Comparison of ENCODE assay signal across 23 mouse cellular contexts in genomic region chr10:29824939-29825658, GRCm38 (mm10).
DNase-seq lines count a peak whose midpoint lies in the region; ATAC-seq and TF ChIP-seq lines count a peak whose summit lies in the region.
"Had no signal": no experiment of that assay in that cellular context is flagged by ENCODE, and none has a peak within 500 bp of the region (broad histone marks: within the 10 kb centered on the region; RNA-seq: fewer than 3 reads in every experiment).

No protein-coding gene starts in this region.

- TF ChIP-seq CTCF in left cerebral cortex, adult 2 months (IDR thresholded peaks at IDR 0.05): no peak

- no peaks in the 10 kb centered on the region for H3K9me3 ChIP-seq in embryonic facial prominence, embryonic 13.5 days
- H3K9me3 ChIP-seq in embryonic facial prominence, embryonic 10.5 days: no peaks in the 10 kb centered on the region
- no peaks in the 10 kb centered on the region for H3K9me3 ChIP-seq in neural tube, embryonic 15.5 days (replicated peaks)
- H3K9me3 ChIP-seq in midbrain, embryonic 11.5 days (ENCODE audit: control insufficient read depth, low read length): no peaks in the 10 kb centered on the region
- H3K9me3 ChIP-seq: heart, embryonic 15.5 days; midbrain, embryonic 15.5 days; stomach, embryonic 15.5 days had no signal

- WGBS in embryonic facial prominence, embryonic 13.5 days: 58% methylated on average over 5 of the region's 5 CpGs
- 81% methylated on average over 5 of the region's 5 CpGs for WGBS in embryonic facial prominence, embryonic 10.5 days
- 64% methylated on average over 5 of the region's 5 CpGs for whole genome bisulfite sequencing in neural tube, embryonic 15.5 days
- WGBS in midbrain, embryonic 11.5 days: 97% methylated on average over 5 of the region's 5 CpGs

- DNase-seq in embryonic facial prominence, embryonic 10.5 days (ENCODE audit: low spot score): no peak
- no peak for DNase-seq in left cerebral cortex, adult 2 months (ENCODE audit: extremely low spot score in 1 of 2, low spot score in 2 of 2)
- DNase-seq in left cerebral cortex, postnatal 36 days (ENCODE audit: low spot score in 2 of 2): no peak
- DNase-seq in neural tube, embryonic 10.5 days (ENCODE audit: extremely low spot score, low spot score): no peak
- DNase-seq in telencephalon, adult 2 months (ENCODE audit: low read depth, low spot score): peak; percentile 22
- no peak for DNase-seq in midbrain, embryonic 11.5 days (ENCODE audit: low spot score, missing footprints)
- DNase-seq: adrenal gland, postnatal 36 days; cerebellum, adult 18-20 months; cerebellum, postnatal 25 days; heart, postnatal 36 days; kidney, adult 2 months; lung, postnatal 4 days; thymus, adult 18-20 months; thymus, postnatal 36 days had no signal

- H3K4me3 ChIP-seq in embryonic facial prominence, embryonic 13.5 days: no peak overlapping the region
- no peak overlapping the region for H3K4me3 ChIP-seq in embryonic facial prominence, embryonic 10.5 days
- H3K4me3 ChIP-seq in left cerebral cortex, adult 2 months: no peak overlapping the region
- no peak overlapping the region for H3K4me3 ChIP-seq in neural tube, embryonic 15.5 days (replicated peaks)
- no peak overlapping the region for H3K4me3 ChIP-seq in midbrain, embryonic 11.5 days (ENCODE audit: low read depth, low read length)
- H3K4me3 ChIP-seq: heart, embryonic 15.5 days; midbrain, embryonic 15.5 days; myocyte; stomach, embryonic 15.5 days had no signal

- no peak for ATAC-seq in embryonic facial prominence, embryonic 13.5 days (ENCODE audit: insufficient number of reproducible peaks, insufficient read depth, low FRiP score, low TSS enrichment, low read depth)
- peak; percentile 72; the same call in 1 of the 2 replicates for ATAC-seq in neural tube, embryonic 15.5 days (ENCODE audit: low FRiP score)
- ATAC-seq in midbrain, embryonic 11.5 days (ENCODE audit: low FRiP score): no peak
- ATAC-seq: inflammation-experienced regulatory T-cells, adult 6 months; midbrain, embryonic 15.5 days had no signal

- H3K27ac ChIP-seq in embryonic facial prominence, embryonic 13.5 days: 0 out of 2 replicates have a peak overlapping the region, but pooled peaks have one; percentile 12
- no peak overlapping the region for H3K27ac ChIP-seq in embryonic facial prominence, embryonic 10.5 days (replicated peaks)
- peak overlapping the region; percentile 37 for H3K27ac ChIP-seq in left cerebral cortex, adult 2 months
- no peak overlapping the region for H3K27ac ChIP-seq in neural tube, embryonic 15.5 days (replicated peaks)
- H3K27ac ChIP-seq in midbrain, embryonic 11.5 days (ENCODE audit: low read depth, low read length): no peak overlapping the region
- H3K27ac ChIP-seq: heart, embryonic 15.5 days; hindbrain, embryonic 14.5 days; kidney, postnatal 0 days; midbrain, embryonic 15.5 days; stomach, embryonic 15.5 days had no signal

- intact Hi-C loops in left cerebral cortex, adult 2 months (cut with DNase I): loop anchor here (2.0 to 10.0 kb wide), 2 partner anchors 286 to 710 kb away; no protein-coding TSS in a partner anchor
- intact Hi-C loops in left cerebral cortex, postnatal 36 days (cut with DNase I): no loop called here

- H3K36me3 ChIP-seq in embryonic facial prominence, embryonic 13.5 days: no peaks in the 10 kb centered on the region
- H3K36me3 ChIP-seq in embryonic facial prominence, embryonic 10.5 days (replicated peaks): no peaks in the 10 kb centered on the region
- H3K36me3 ChIP-seq in neural tube, embryonic 15.5 days: no peaks in the 10 kb centered on the region
- no peaks in the 10 kb centered on the region for H3K36me3 ChIP-seq in midbrain, embryonic 11.5 days (ENCODE audit: control insufficient read depth, insufficient read depth, low read length)
- H3K36me3 ChIP-seq: heart, embryonic 15.5 days; midbrain, embryonic 15.5 days; stomach, embryonic 15.5 days had no signal

- H3K4me1 ChIP-seq in embryonic facial prominence, embryonic 13.5 days: no peaks in the 10 kb centered on the region
- H3K4me1 ChIP-seq in embryonic facial prominence, embryonic 10.5 days: no peaks in the 10 kb centered on the region
- H3K4me1 ChIP-seq in neural tube, embryonic 15.5 days: peaks cover 4% of the 10 kb centered on the region; the same call in 1 of the 2 replicates
- H3K4me1 ChIP-seq in midbrain, embryonic 11.5 days (ENCODE audit: control insufficient read depth, insufficient read depth, low read length): no peaks in the 10 kb centered on the region
- H3K4me1 ChIP-seq: heart, embryonic 15.5 days; midbrain, embryonic 15.5 days; stomach, embryonic 15.5 days had no signal

- H3K27me3 ChIP-seq in embryonic facial prominence, embryonic 13.5 days: no peaks in the 10 kb centered on the region
- H3K27me3 ChIP-seq in embryonic facial prominence, embryonic 10.5 days (replicated peaks; ENCODE audit: low read depth, poor library complexity, severe bottlenecking): no peaks in the 10 kb centered on the region
- H3K27me3 ChIP-seq in neural tube, embryonic 15.5 days (replicated peaks): no peaks in the 10 kb centered on the region
- no peaks in the 10 kb centered on the region for H3K27me3 ChIP-seq in midbrain, embryonic 11.5 days (ENCODE audit: control insufficient read depth, insufficient read depth, low read length)
- H3K27me3 ChIP-seq: heart, embryonic 15.5 days; midbrain, embryonic 15.5 days; stomach, embryonic 15.5 days had no signal

- H3K9ac ChIP-seq in embryonic facial prominence, embryonic 13.5 days: no peak overlapping the region
- H3K9ac ChIP-seq in neural tube, embryonic 15.5 days (replicated peaks): no peak overlapping the region
- H3K9ac ChIP-seq in midbrain, embryonic 11.5 days (ENCODE audit: low read length): no peak overlapping the region
- H3K9ac ChIP-seq: heart, embryonic 15.5 days; hindbrain, embryonic 14.5 days; midbrain, embryonic 15.5 days; stomach, embryonic 15.5 days had no signal

- no peak overlapping the region for H3K4me2 ChIP-seq in embryonic facial prominence, embryonic 13.5 days
- no peak overlapping the region for H3K4me2 ChIP-seq in neural tube, embryonic 15.5 days
- no peak overlapping the region for H3K4me2 ChIP-seq in midbrain, embryonic 11.5 days
- H3K4me2 ChIP-seq: heart, embryonic 15.5 days; hindbrain, embryonic 14.5 days; midbrain, embryonic 15.5 days; stomach, embryonic 15.5 days had no signal

Comparison
In these comparisons a context has a peak if more than half of its experiments do, and no peak if none do; other contexts are left out.
1. H3K27ac ChIP-seq: peak in embryonic facial prominence, embryonic 13.5 days (single experiment) and left cerebral cortex, adult 2 months (single experiment); none in embryonic facial prominence, embryonic 10.5 days (single experiment), neural tube, embryonic 15.5 days (single experiment) and midbrain, embryonic 11.5 days (single experiment).